Mouse (Mus musculus): Measurements from ENCODE around the gene Arpc5.

Arpc5 gene

DNA sequence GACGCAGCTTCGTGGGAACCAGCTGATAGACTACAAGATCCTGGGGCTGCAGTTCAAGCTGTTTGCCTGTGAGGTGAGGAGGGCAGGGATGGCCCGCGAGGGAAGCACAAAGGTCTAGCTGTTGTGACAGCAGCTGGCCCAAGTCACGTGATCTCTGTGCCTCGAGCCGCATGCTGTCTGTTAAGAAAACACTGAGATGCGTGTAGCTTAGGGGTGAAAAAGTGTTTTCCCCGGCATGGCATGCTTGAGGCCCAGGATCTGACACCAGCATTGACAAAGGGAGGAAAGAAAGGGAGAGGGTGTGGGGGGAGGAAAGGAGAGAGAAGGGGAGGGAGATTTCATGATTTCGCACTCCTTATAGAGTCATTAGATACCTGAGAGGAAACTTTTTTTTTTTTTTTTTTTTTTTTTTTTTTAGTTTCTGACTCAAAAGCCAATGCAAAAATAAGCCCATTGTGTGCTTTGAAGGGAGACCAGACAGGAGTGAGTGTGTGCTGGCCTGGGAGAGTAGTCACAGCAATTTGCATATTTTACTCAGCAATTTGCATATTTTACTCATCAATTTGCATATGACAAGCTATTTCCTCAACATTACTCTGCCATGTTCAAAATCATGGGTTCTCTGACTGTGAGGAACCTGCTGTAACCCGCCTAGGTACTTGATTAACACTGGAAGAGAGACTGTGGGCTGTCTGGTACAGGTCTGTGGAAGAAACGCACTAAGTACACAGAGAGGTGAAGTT, 50.9 kb downstream of the Arpc5 start:
- no peak for DNase-seq (ENCODE audit: low spot score)

DNA sequence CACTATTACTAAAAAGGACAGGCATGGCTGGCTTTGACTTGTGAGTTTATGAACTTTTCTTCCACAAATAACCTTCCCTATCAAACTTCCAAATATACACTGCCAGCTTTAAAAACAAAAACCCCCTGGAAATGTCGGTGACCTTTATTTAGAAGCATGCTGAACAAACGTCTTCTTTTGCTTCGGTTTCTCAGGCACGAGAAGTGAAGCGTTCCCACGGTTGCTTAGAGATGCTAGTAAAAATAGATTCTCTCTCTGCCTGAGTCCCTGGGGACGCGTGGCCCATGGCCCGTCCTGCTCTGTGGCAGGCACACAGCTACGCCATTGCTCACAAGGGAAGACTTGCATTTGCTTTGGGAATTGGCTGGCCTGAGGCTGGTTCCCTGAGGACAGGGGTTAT, 51.5 kb downstream of the Arpc5 start:
- no peak for DNase-seq (ENCODE audit: low spot score)

- no peak for DNase-seq (ENCODE audit: low spot score)
Measured at GRCm38 (mm10) chr1:152819558-152819957, 53.2 kb downstream of the Arpc5 start.

GRCm38 (mm10) chr1:152820911-152821695, 54.8 kb downstream of the Arpc5 start:
- DNase-seq (ENCODE audit: low spot score): no peak

DNA sequence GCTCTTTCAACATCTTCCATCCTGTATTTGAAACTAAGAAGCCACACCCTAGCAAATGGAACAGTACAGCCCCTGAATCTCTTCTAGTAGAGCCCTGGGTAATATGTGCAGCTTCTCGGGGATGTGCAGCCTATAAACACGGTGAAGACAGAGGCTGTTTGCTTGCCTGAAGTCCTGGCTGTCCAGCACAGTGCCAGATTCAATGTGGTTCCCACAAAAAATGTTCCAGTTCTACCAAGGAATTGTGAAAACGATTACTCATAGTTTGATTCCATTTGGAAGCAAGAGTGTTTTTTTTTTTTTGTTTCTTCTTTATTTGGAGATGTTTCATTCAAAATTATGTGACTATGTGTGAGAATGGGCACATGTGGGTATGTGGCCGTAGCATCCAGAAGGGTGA, 55.4 kb downstream of the Arpc5 start:
- DNase-seq (ENCODE audit: low spot score): no peak

DNA sequence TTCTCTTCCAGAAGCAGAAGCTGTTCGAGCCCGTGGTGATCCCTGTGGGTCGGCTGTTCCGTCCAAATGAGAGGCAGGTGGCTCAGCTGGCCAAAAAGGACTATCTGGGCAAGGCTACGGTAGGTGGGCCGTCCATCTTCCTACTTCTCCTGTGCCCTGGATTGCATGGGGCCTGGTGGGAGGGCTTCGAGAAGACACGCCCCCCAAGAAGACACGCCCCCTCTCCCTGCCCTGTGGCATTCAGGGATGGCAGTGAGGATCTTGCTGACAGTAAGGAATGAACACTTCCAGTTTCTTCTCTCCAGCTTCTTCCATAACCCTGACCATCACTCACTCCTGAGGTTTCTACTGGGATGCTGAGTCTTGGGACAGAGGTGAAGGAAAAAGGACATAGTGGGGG, 57.9 kb downstream of the Arpc5 start:
- DNase-seq (ENCODE audit: low spot score): no peak
